Mouse (Mus musculus): ENCODE results near the gene Galnt6. TPM values are rescaled to one million over a fixed set of nuclear protein-coding genes. Genes with fewer than 3 reads are reported as not detected.

Gene Galnt6
- polyA plus RNA-seq, 1 experiment from 2014 or later, result 0.37 TPM

DNA sequence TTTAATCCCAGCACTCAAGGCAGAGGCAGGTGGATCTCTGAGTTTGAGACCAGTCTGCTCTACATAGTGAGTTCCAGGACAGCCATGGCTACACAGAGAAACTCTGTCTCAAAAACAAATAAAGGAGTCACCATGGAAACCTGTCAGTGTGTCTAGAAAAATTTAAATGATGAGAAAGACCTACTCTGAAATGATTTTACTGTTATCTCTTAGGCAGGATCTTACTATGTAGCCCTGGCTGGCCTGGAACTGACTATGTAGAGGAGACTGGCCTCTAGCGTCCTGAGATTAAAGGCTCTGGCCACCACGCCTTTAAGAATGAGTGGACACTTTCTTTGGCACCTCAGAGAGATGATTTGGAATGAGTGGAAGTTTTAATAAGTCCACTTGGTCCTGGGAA lies 23.3 kb upstream of the Galnt6 start:
- Histone ChIP-seq H3K9me3 (no peaks in the 10 kb centered on the region), H3K4me2 (replicated peaks) (no peak overlapping the region), H3K4me3 (no peak overlapping the region), H3K4me1 (peaks cover 11% of the 10 kb centered on the region), H3K9ac (no peak overlapping the region), H3K27ac (no peak overlapping the region), H3K36me3 (no peaks in the 10 kb centered on the region), H3K27me3 (replicated peaks) (0 out of 2 replicates have a peak, but pooled peaks cover 2% of the 10 kb centered on the region)
- WGBS, result 74% methylated on average over 2 of the region's 2 CpGs
- no peak for ATAC-seq (ENCODE audit: low FRiP score, low read depth)

DNA sequence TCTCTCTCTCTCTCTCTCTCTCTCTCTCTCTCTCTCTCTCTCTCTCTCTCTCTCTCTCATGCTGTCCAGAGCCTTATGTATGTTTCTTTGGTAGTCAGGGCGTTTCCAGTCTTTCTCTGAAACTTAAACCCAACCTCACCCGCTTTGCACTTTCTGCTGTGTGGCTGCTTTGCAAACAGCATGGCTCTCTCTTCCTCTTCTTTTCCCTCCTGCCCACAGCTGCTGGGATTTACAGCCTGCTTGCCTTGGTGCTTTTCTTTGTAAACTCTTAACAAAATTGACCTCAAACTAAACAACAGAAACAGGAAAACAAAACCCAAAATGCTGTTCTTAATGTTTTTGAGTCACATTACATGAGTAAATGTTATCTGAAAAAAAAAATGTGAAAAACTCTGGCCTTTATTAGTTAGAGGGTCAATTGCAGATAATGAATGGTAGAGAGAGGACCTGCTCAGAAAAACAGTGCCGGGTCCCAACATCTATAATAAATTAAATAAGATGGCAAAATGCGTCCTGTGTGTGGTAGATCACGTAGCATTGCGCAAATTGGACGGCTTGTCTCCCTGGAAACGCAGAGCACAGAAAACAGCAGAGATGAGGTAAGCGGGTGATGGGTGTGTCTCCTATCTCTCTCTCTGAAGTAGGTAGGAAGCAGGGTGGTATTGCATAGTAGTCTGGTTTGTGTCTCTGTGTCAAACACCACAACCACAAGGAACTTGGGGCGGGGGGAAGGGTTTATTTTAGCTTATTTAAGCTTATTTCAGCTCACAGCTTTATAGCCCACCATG lies 20.8 kb upstream of the Galnt6 start:
- Histone ChIP-seq H3K4me3 (no peak overlapping the region), H3K27ac (no peak overlapping the region), H3K4me1 (peaks cover 7% of the 10 kb centered on the region), H3K27me3 (replicated peaks) (no peaks in the 10 kb centered on the region), H3K9me3 (no peaks in the 10 kb centered on the region), H3K36me3 (no peaks in the 10 kb centered on the region), H3K9ac (no peak overlapping the region), H3K4me2 (replicated peaks) (no peak overlapping the region)
- ATAC-seq (ENCODE audit: low FRiP score, low read depth), result no peak
- 71% methylated on average over 10 of the region's 10 CpGs for WGBS

- Histone ChIP-seq H3K9ac (no peak overlapping the region), H3K27me3 (replicated peaks) (no peaks in the 10 kb centered on the region), H3K4me1 (peaks cover 7% of the 10 kb centered on the region), H3K27ac (no peak overlapping the region), H3K9me3 (no peaks in the 10 kb centered on the region), H3K4me2 (replicated peaks) (no peak overlapping the region), H3K4me3 (no peak overlapping the region), H3K36me3 (no peaks in the 10 kb centered on the region)
- WGBS, result 94% methylated on average over 3 of the region's 3 CpGs
- no peak for ATAC-seq (ENCODE audit: low FRiP score, low read depth)
Measured at GRCm38 (mm10) chr15:100748584-100748983, 19.4 kb upstream of the Galnt6 start.

GRCm38 (mm10) chr15:100747121-100747963 lies 18.2 kb upstream of the Galnt6 start:
- Histone ChIP-seq H3K4me2 (replicated peaks) (peak overlapping the region; percentile 60), H3K4me3 (peak overlapping the region; percentile 23; the same call in 1 of the 2 replicates), H3K36me3 (no peaks in the 10 kb centered on the region), H3K27ac (no peak overlapping the region), H3K9ac (no peak overlapping the region), H3K4me1 (peaks cover 7% of the 10 kb centered on the region), H3K27me3 (replicated peaks) (no peaks in the 10 kb centered on the region), H3K9me3 (no peaks in the 10 kb centered on the region)
- no peak for ATAC-seq (ENCODE audit: low FRiP score, low read depth)
- WGBS, result 3% methylated on average over 27 of the region's 27 CpGs

DNA sequence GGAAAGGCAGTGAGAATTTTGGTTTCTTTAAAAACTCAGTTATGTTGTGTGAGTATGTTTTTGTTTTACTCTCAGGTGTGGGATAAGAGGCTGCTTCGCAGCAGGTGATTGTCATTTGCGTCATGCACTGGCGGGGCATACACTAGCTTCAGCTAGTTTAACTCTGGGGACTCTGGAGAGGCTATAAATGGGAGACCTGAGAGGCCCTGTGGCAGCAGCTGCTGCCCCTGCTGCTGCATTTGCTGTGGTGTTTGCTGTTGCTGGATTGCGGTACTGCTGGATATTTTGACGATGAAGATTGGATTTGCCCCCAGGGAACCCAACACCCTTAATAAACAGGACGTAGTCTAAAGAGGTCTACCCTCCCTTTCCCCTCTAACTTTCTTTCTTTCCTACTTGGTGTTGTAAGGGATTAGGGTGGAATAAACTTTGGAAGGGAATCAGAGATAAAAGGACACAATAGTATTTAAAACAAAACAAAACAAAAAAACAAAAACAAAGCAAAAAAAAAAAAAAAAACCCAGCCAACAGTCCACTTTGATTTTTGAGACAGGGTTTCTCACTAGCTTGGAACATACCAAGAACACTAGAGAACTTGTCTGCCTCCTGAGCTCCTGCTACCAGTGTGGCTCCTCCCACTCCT lies 17.4 kb upstream of the Galnt6 start:
- Histone ChIP-seq H3K9me3 (no peaks in the 10 kb centered on the region), H3K36me3 (no peaks in the 10 kb centered on the region)

DNA sequence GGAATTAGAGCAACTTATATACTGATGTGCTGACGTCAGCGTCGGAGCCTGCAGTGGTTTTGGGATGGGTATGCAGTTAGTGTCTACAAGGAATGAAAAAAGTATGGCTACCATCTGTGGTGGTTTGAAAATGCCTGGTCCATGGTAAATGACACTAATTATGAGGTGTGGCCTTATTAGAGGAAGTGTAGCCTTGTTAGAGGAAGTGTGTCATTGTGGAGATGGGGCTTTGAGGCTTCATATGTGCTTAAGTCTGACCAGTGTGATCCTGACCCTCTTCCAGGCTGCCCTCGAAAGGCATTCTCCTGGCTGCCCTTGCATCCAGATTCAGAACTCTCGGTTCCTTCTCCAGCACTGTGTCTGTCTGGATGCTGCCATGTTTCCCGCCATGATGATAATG lies 14.1 kb upstream of the Galnt6 start:
- no peak overlapping the region for H3K27ac ChIP-seq
- no peak overlapping the region for H3K4me3 ChIP-seq
- H3K4me2 ChIP-seq (replicated peaks), result no peak overlapping the region
- H3K36me3 ChIP-seq, result no peaks in the 10 kb centered on the region
- no peaks in the 10 kb centered on the region for H3K27me3 ChIP-seq (replicated peaks)
- no peaks in the 10 kb centered on the region for H3K9me3 ChIP-seq
- WGBS, result 93% methylated on average over 6 of the region's 6 CpGs
- H3K9ac ChIP-seq, result no peak overlapping the region
- H3K4me1 ChIP-seq, result peaks cover 7% of the 10 kb centered on the region
- no peak for ATAC-seq (ENCODE audit: low FRiP score, low read depth)

More for the DNA sequence above, 17.4 kb upstream of the Galnt6 start:
- Histone ChIP-seq H3K4me3 (peak overlapping the region; percentile 23; the same call in 1 of the 2 replicates), H3K27me3 (replicated peaks) (no peaks in the 10 kb centered on the region), H3K27ac (no peak overlapping the region), H3K4me2 (replicated peaks) (peak overlapping the region; percentile 60), H3K9ac (no peak overlapping the region), H3K4me1 (peaks cover 7% of the 10 kb centered on the region)
- WGBS, result 28% methylated on average over 6 of the region's 6 CpGs
- no peak for ATAC-seq (ENCODE audit: low FRiP score, low read depth)

GRCm38 (mm10) chr15:100739442-100739841 lies 10.3 kb upstream of the Galnt6 start:
- no peak overlapping the region for H3K9ac ChIP-seq
- no peaks in the 10 kb centered on the region for H3K4me1 ChIP-seq
- no peaks in the 10 kb centered on the region for H3K36me3 ChIP-seq
- no peak overlapping the region for H3K4me2 ChIP-seq (replicated peaks)
- no peaks in the 10 kb centered on the region for H3K9me3 ChIP-seq
- H3K27ac ChIP-seq, result no peak overlapping the region
- no peak overlapping the region for H3K4me3 ChIP-seq
- no peak for ATAC-seq (ENCODE audit: low FRiP score, low read depth)
- no peaks in the 10 kb centered on the region for H3K27me3 ChIP-seq (replicated peaks)
- WGBS, result 87% methylated on average over 6 of the region's 6 CpGs

DNA sequence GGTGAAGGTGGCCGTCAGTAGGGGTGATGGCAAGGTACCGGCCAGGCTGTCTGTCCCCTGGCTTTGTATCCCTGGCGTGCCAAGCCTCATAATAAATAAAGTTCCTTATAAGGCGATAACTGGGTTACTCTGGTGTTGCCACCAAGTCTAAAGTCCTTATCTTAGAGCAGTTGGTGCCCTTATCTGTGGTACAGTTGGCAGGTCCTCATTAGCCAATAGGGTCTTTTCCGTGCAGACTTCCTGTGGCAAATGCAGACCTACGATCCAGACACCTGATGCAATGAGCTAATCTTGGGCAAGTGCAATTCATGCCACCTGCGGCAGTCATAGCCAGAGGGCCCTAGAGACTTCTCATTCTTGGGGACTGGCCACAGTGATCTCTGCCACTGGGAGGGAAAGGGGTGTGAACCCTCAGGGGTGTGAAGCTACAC lies 9.2 kb upstream of the Galnt6 start:
- 88% methylated on average over 7 of the region's 7 CpGs for WGBS
- no peaks in the 10 kb centered on the region for H3K27me3 ChIP-seq (replicated peaks)
- no peak overlapping the region for H3K9ac ChIP-seq
- no peak overlapping the region for H3K4me3 ChIP-seq
- no peaks in the 10 kb centered on the region for H3K4me1 ChIP-seq
- H3K4me2 ChIP-seq (replicated peaks), result no peak overlapping the region
- H3K9me3 ChIP-seq, result no peaks in the 10 kb centered on the region
- ATAC-seq (ENCODE audit: low FRiP score, low read depth), result no peak
- H3K36me3 ChIP-seq, result no peaks in the 10 kb centered on the region
- H3K27ac ChIP-seq, result no peak overlapping the region

- no peaks in the 10 kb centered on the region for H3K4me1 ChIP-seq
Measured at GRCm38 (mm10) chr15:100737667-100738066, 8.5 kb upstream of the Galnt6 start.

GRCm38 (mm10) chr15:100735953-100736300 lies 6.8 kb upstream of the Galnt6 start:
- no peak for ATAC-seq (ENCODE audit: low FRiP score, low read depth)
- H3K36me3 ChIP-seq, result no peaks in the 10 kb centered on the region
- no peaks in the 10 kb centered on the region for H3K4me1 ChIP-seq
- H3K27ac ChIP-seq, result no peak overlapping the region
- no peak overlapping the region for H3K9ac ChIP-seq
- 87% methylated on average over 9 of the region's 9 CpGs for WGBS
- H3K4me3 ChIP-seq, result no peak overlapping the region
- H3K27me3 ChIP-seq (replicated peaks), result peaks cover 8% of the 10 kb centered on the region
- no peak overlapping the region for H3K4me2 ChIP-seq (replicated peaks)
- no peaks in the 10 kb centered on the region for H3K9me3 ChIP-seq

More at GRCm38 (mm10) chr15:100737667-100738066, 8.5 kb upstream of the Galnt6 start:
- ATAC-seq (ENCODE audit: low FRiP score, low read depth), result no peak
- Histone ChIP-seq H3K4me3 (no peak overlapping the region), H3K9ac (no peak overlapping the region), H3K9me3 (no peaks in the 10 kb centered on the region), H3K27me3 (replicated peaks) (no peaks in the 10 kb centered on the region), H3K27ac (no peak overlapping the region), H3K36me3 (no peaks in the 10 kb centered on the region), H3K4me2 (replicated peaks) (no peak overlapping the region)
- 91% methylated on average over 3 of the region's 3 CpGs for WGBS

DNA sequence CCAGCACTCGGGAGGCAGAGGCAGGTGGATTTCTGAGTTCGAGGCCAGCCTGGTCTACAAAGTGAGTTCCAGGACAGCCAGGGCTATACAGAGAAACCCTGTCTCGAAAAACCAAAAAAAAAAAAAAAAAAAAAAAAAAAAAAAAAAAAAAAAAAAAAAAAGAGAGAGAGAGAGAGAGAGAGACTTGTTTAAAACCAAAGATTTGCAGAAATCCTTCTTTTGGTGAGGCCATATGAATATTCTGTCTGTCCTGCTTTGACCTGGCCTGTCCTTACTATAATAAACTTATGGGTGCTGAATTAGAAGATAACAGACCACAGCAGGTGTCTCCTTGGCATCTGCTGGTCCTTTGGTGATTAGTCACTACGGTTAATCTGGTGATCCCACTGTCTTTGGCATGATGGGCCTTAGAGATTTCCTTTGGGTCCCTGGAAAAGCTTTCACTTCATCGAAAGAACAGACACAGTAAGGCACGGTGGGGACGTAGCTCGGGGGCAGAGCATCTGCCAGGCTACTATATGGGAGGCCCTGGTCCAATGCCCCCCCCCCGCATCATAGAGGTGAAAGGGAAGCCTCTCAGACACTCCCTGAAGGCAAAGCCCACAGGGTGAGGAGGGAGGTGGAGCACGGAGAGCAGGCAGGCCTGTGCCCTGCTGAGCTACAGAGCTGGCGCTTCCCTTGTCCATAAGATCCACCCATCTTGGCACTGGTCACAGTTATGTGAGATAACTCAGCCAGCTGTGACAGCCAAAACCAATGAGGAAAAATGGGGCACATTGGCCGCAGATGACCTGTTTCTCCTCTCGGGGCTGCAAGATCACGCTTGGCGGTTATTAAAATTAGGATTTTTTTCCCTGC lies 6.1 kb upstream of the Galnt6 start:
- WGBS, result 88% methylated on average over 14 of the region's 15 CpGs
- H3K4me2 ChIP-seq (replicated peaks), result no peak overlapping the region
- H3K4me1 ChIP-seq, result no peaks in the 10 kb centered on the region
- peaks cover 14% of the 10 kb centered on the region for H3K27me3 ChIP-seq (replicated peaks)
- H3K36me3 ChIP-seq, result no peaks in the 10 kb centered on the region
- no peak for ATAC-seq (ENCODE audit: low FRiP score, low read depth)
- no peak overlapping the region for H3K9ac ChIP-seq
- no peak overlapping the region for H3K27ac ChIP-seq
- H3K9me3 ChIP-seq, result no peaks in the 10 kb centered on the region
- H3K4me3 ChIP-seq, result no peak overlapping the region
